8 mouse cellular contexts compared by ENCODE assay signal in the genomic region with DNA sequence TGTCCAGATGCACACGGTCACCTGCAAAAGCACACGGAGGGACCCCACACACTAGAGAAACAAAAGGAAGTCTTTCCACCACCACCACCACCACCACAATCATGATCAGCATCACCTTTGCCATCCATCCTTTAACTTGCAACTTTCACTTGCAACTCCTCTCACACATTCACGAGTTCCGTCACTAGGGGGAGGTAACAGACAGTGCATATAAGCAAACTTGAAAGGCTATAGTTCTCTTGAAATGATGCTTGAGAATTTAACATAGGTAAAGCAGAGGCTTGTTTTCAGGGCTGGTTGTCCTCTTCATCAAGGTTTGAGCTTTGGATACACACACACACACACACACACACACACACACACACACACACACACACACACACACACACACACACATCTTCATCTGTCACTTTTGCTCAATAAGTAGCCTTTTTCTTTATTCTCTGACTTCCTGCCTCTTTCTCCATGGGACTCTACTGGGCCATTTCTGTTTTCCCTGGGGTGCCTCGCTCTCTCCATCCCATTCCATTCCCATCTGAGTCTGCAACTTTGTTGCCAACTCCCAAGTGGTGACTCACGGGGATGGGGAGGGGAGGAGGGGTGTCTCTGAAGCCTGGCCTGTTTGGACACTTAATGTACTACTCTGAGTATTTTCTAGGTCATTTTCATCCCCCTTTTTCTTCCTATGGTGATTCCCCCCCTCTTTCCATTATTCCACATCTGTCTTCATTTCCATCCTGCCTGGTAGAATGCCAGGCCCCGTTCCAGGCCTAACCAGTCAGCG.
DNase-seq lines count a peak whose midpoint lies in the region; ATAC-seq and TF ChIP-seq lines count a peak whose summit lies in the region.

No protein-coding gene starts in this region.

- H3K9me3 ChIP-seq in intestine, postnatal 0 days (ENCODE audit: control insufficient read depth): no peaks in the 10 kb centered on the region
- no peaks in the 10 kb centered on the region for H3K9me3 ChIP-seq in liver, embryonic 14.5 days (ENCODE audit: control insufficient read depth, low read length)

- no peaks in the 10 kb centered on the region for H3K36me3 ChIP-seq in intestine, postnatal 0 days (ENCODE audit: control insufficient read depth, insufficient read depth)
- H3K36me3 ChIP-seq in liver, embryonic 14.5 days (replicated peaks; ENCODE audit: control insufficient read depth, insufficient read depth, low read depth): no peaks in the 10 kb centered on the region

- H3K4me2 ChIP-seq in intestine, postnatal 0 days (replicated peaks; ENCODE audit: low read depth): no peak overlapping the region
- no peak overlapping the region for H3K4me2 ChIP-seq in liver, embryonic 14.5 days (ENCODE audit: low read depth)

- H3K27ac ChIP-seq in intestine, postnatal 0 days (ENCODE audit: low read depth, low read length): no peak overlapping the region
- H3K27ac ChIP-seq in liver, embryonic 14.5 days: no peak overlapping the region

- H3K4me3 ChIP-seq in intestine, postnatal 0 days (ENCODE audit: low read depth, low read length): no peak overlapping the region
- H3K4me3 ChIP-seq in liver, embryonic 14.5 days (ENCODE audit: insufficient read depth in 1 of 2, low read depth in 2 of 2, low read length in 2 of 2): no peak overlapping the region

- H3K9ac ChIP-seq in intestine, postnatal 0 days (ENCODE audit: low read depth, low read length): no peak overlapping the region
- no peak overlapping the region for H3K9ac ChIP-seq in liver, embryonic 14.5 days (replicated peaks)

- DNase-seq in urinary bladder, postnatal 25 days (ENCODE audit: low spot score): peak; percentile 33
- no peak for DNase-seq in urinary bladder, postnatal 10 days (ENCODE audit: low spot score)
- peak; percentile 18 for DNase-seq in cerebellum, adult 11-12 months
- DNase-seq in frontal cortex, adult 2 months (ENCODE audit: extremely low spot score in 1 of 2, low spot score in 1 of 2): peak; percentile 59 to 90
- DNase-seq in liver, embryonic 14.5 days (ENCODE audit: low read depth in 3 of 3, low spot score in 3 of 3): peak in 2 of 3 experiments; percentile 6 to 9
- DNase-seq in ovary, postnatal 14 days (ENCODE audit: low spot score): peak; percentile 52

- H3K27me3 ChIP-seq in intestine, postnatal 0 days (replicated peaks; ENCODE audit: control insufficient read depth, insufficient read depth, low read length): no peaks in the 10 kb centered on the region
- H3K27me3 ChIP-seq in liver, embryonic 14.5 days (ENCODE audit: control insufficient read depth, insufficient read depth, low read length): no peaks in the 10 kb centered on the region

- no peak for TF ChIP-seq EP300 in liver, embryonic 14.5 days (IDR thresholded peaks at IDR 0.05; ENCODE audit: low read depth)

- no peak for ATAC-seq in intestine, postnatal 0 days
- no peak for ATAC-seq in liver, embryonic 14.5 days (ENCODE audit: insufficient read depth)
- ATAC-seq in inflammation-experienced regulatory T-cells, adult 6 months: no peak

- peak; percentile 91 for TF ChIP-seq CTCF in intestine, postnatal 0 days (IDR thresholded peaks at IDR 0.05; ENCODE audit: low read depth)
- TF ChIP-seq CTCF in liver, embryonic 14.5 days (IDR thresholded peaks at IDR 0.05; ENCODE audit: low read depth): peak; percentile 60

- H3K4me1 ChIP-seq in intestine, postnatal 0 days (replicated peaks; ENCODE audit: control insufficient read depth, insufficient read depth, low read length): no peaks in the 10 kb centered on the region
- no peaks in the 10 kb centered on the region for H3K4me1 ChIP-seq in liver, embryonic 14.5 days (replicated peaks; ENCODE audit: control insufficient read depth in 2 of 2, insufficient read depth in 2 of 2, low read length in 1 of 2)

- 48% methylated on average over 8 of the region's 8 CpGs for WGBS in intestine, postnatal 0 days
- 48% methylated on average over 8 of the region's 8 CpGs for WGBS in liver, embryonic 14.5 days (ENCODE audit: insufficient replicate concordance)
